Mouse (Mus musculus) CH12.LX (cell line): ENCODE measurements at regions not wholly inside any gene's neighbourhood (a gene's known extent, or its start where the extent isn't known, plus 50 kb on each side); places are given as distances from the start of the nearest gene placed in this dataset.

Experiments used
- DNase-seq: peaks from one replicate; pipeline ENCODE4 v3.0.0-alpha.2; 2013; ENCODE audit errors: extremely low read depth
- H3K27ac ChIP-seq: 2 replicates; pipeline ENCODE4 v1.5.1; 2012; ENCODE audit warnings: low read depth, mild to moderate bottlenecking, control low read depth, moderate library complexity; ENCODE audit not compliant: insufficient read depth
- H3K27me3 ChIP-seq: replicated peaks from 2 replicates; pipeline ENCODE3; 2012; ENCODE audit warnings: inconsistent platforms
- H3K36me3 ChIP-seq, 2 experiments: replicated peaks in 1 of 2; 2 replicates each; pipeline versions ENCODE3 to v1.6.1; 2012; ENCODE audit warnings: inconsistent platforms in 1 of 2, low read length in 1 of 2, mild to moderate bottlenecking in 1 of 2, mixed read lengths in 1 of 2, moderate library complexity in 1 of 2; ENCODE audit not compliant: control insufficient read depth in 1 of 2, insufficient read depth in 1 of 2
- H3K4me1 ChIP-seq, 2 experiments: 2 replicates each; pipeline ENCODE4 v1.6.1; 2012; ENCODE audit warnings: inconsistent platforms in 1 of 2, moderate library complexity in 1 of 2; ENCODE audit not compliant: insufficient read depth in 2 of 2, control insufficient read depth in 1 of 2
- H3K4me2 ChIP-seq: 2 replicates; pipeline ENCODE4 v1.6.1; 2012; ENCODE audit warnings: low read depth, mild to moderate bottlenecking, control low read depth; ENCODE audit not compliant: poor library complexity, insufficient read depth, severe bottlenecking
- H3K4me3 ChIP-seq, 3 experiments: fragments of 150-350 bp in 1 of 3; sonication (generic) in 1 of 3; replicated peaks in 1 of 3; 2 replicates each; pipeline versions ENCODE3 to v1.5.1; 2011 to 2012; ENCODE audit warnings: low read depth in 2 of 3, low read length in 2 of 3, mild to moderate bottlenecking in 2 of 3, moderate library complexity in 2 of 3, control low read depth in 1 of 3, improper control_type of control experiment in 1 of 3, inconsistent platforms in 1 of 3, mixed read lengths in 1 of 3; ENCODE audit not compliant: poor library complexity in 1 of 3
- H3K79me2 ChIP-seq: replicated peaks from 2 replicates; pipeline ENCODE4 v1.6.1; 2012; ENCODE audit warnings: mild to moderate bottlenecking, moderate library complexity; ENCODE audit not compliant: control insufficient read depth, poor library complexity, insufficient read depth, severe bottlenecking; ENCODE audit errors: extremely low read depth
- H3K9ac ChIP-seq: 2 replicates; pipeline ENCODE4 v1.6.1; 2012; ENCODE audit warnings: low read depth, mild to moderate bottlenecking, control low read depth, moderate library complexity; ENCODE audit not compliant: insufficient read depth
- H3K9me3 ChIP-seq: replicated peaks from 2 replicates; pipeline ENCODE3; 2012; ENCODE audit warnings: low read length, inconsistent platforms, mixed read lengths
- EP300 ChIP-seq: IDR thresholded peaks from 2 replicates; pipeline ENCODE4 v1.6.1; 2011; ENCODE audit warnings: low read length, improper control_type of control experiment
- JUN ChIP-seq: IDR thresholded peaks from 2 replicates; pipeline ENCODE4 v1.6.1; 2011; ENCODE audit warnings: low read depth, mild to moderate bottlenecking, low read length, improper control_type of control experiment, moderate library complexity; ENCODE audit not compliant: insufficient read depth
- JUND ChIP-seq: conservative IDR thresholded peaks from 2 replicates; pipeline ENCODE4 v1.6.1; 2011; ENCODE audit warnings: low read depth, low read length, improper control_type of control experiment
- MAFK ChIP-seq: IDR thresholded peaks from 2 replicates; pipeline ENCODE4 v1.6.1; 2011; ENCODE audit warnings: low read length, improper control_type of control experiment; ENCODE audit not compliant: insufficient replicate concordance
- MAZ ChIP-seq: IDR thresholded peaks from 2 replicates; pipeline ENCODE4 v1.6.1; 2012; ENCODE audit warnings: low read depth, mild to moderate bottlenecking, inconsistent platforms, low read length, improper control_type of control experiment, moderate library complexity
- MXI1 ChIP-seq: IDR thresholded peaks from 2 replicates; pipeline ENCODE4 v1.6.1; 2011; ENCODE audit warnings: mild to moderate bottlenecking, low read depth, low read length, improper control_type of control experiment
- NELFE ChIP-seq: IDR thresholded peaks from 2 replicates; pipeline ENCODE4 v1.6.1; 2011; ENCODE audit warnings: low read depth, low read length, improper control_type of control experiment
- POLR2A ChIP-seq: IDR thresholded peaks from 2 replicates; pipeline ENCODE4 v1.6.1; 2011; ENCODE audit warnings: low read depth, mild to moderate bottlenecking, improper control_type of control experiment, low read length
- POLR2AphosphoS2 ChIP-seq: IDR thresholded peaks from 2 replicates; pipeline ENCODE4 v1.6.1; 2011; ENCODE audit warnings: low read depth, low read length, improper control_type of control experiment
- RAD21 ChIP-seq: IDR thresholded peaks from 2 replicates; pipeline ENCODE4 v1.6.1; 2011; ENCODE audit warnings: low read depth, mild to moderate bottlenecking, low read length, improper control_type of control experiment, moderate library complexity
- SMC3 ChIP-seq: IDR thresholded peaks from 2 replicates; pipeline ENCODE4 v1.6.1; 2011; ENCODE audit warnings: low read depth, low read length, improper control_type of control experiment
- TCF12 ChIP-seq: IDR thresholded peaks from 2 replicates; pipeline ENCODE4 v1.6.1; 2014; ENCODE audit warnings: low read depth, mild to moderate bottlenecking, inconsistent platforms, low read length, improper control_type of control experiment
- ZC3H11A ChIP-seq: IDR thresholded peaks from 2 replicates; pipeline ENCODE4 v1.6.1; 2012; ENCODE audit warnings: low read depth, mild to moderate bottlenecking, inconsistent platforms, low read length, improper control_type of control experiment
- ZMIZ1 ChIP-seq: IDR thresholded peaks from 2 replicates; pipeline ENCODE4 v1.6.1; 2012; ENCODE audit warnings: low read depth, mild to moderate bottlenecking, inconsistent platforms, low read length, improper control_type of control experiment
- dilution Hi-C: fragments of 300-500 bp; cut with MboI; formaldehyde crosslinking; loops from 2 replicates; pipeline ENCODE4 v1.14.3; 2020; ENCODE audit warnings: low sequenced_read_pairs; ENCODE audit not compliant: extremely low pct_unique_long_range_greater_than_20kb, extremely low pct_ligation_motif_present
- in situ Hi-C: fragments of 300-500 bp; cut with MboI; formaldehyde crosslinking; loops from 3 replicates; pipeline ENCODE4 v1.14.3; 2019; ENCODE audit warnings: low sequenced_read_pairs, low pct_ligation_motif_present, low pct_unique_long_range_greater_than_20kb, mixed read lengths

DNA sequence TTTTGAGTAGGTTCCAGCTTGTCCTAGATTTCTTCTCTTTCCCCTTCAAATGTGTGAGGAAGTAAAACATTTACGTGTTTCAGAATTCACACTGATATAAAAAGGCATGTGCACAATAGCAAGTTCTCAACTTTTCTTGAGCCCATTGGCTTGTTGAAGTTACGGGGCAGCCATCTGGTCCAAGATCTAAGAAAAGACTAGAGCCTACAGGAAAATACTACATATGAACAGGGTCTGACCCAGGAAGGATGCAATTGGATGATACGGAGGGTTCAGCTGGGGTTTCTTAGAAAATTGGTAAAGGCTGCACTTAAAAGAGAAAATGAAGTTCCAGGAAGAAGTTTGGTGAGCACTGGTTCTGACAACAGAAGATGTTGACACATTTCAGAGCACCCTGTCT lies 276.5 kb downstream of the Anxa1 start:
- Histone ChIP-seq H3K4me2 (no peak overlapping the region), H3K9ac (no peak overlapping the region)
- in situ Hi-C loops, result no loop called here

More for the DNA sequence above, 276.5 kb downstream of the Anxa1 start:
- Histone ChIP-seq H3K27ac (no peak overlapping the region), H3K36me3 (no peaks in the 10 kb centered on the region)
- TF ChIP-seq NELFE (no peak), MXI1 (no peak), MAFK (no peak), JUND (no peak), ZC3H11A (no peak), POLR2A (no peak), POLR2AphosphoS2 (no peak), SMC3 (no peak), RAD21 (no peak), JUN (no peak), TCF12 (no peak), EP300 (no peak), MAZ (no peak), ZMIZ1 (no peak)
- TF ChIP-seq, all 38 proteins: peak for 0
- dilution Hi-C loops, result no loop called here
- H3K4me3 ChIP-seq, result no peak overlapping the region
- no peaks in the 10 kb centered on the region for H3K79me2 ChIP-seq
- no peak for DNase-seq
- H3K27me3 ChIP-seq, result no peaks in the 10 kb centered on the region
- H3K9me3 ChIP-seq, result no peaks in the 10 kb centered on the region
- H3K4me1 ChIP-seq, result no peaks in the 10 kb centered on the region
